Mouse (Mus musculus) adrenal gland, adult 2 months (tissue): ENCODE data around the gene Glce. TPM values are rescaled to one million over a fixed set of nuclear protein-coding genes. Genes with fewer than 3 reads are reported as not detected.
A peak's percentile ranks its signal among the peaks of the same experiment; 100 is the strongest.

Experiments used
- DNase-seq: peaks from one replicate; pipeline ENCODE4 v3.0.0; 2021
- polyA plus RNA-seq: library from polyadenylated mRNA; depleted of rRNA; stranded (reverse); fragments of >200 nt; gene quantifications from 2 replicates; pipeline ENCODE4 v1.2.3, GENCODE M21; 2012
- total RNA-seq, 2 experiments: library from RNA; stranded (reverse); gene quantifications; 2 replicates each; pipeline ENCODE4 v1.2.3; 2021

Gene Glce
- total and polyA plus RNA-seq, 3 experiments: 2.4 to 52.0 (median 31.2) TPM

- peak; percentile 13 for DNase-seq
Measured at GRCm38 (mm10) chr9:62123496-62123895, 1.0 kb upstream of the Glce start.

- DNase-seq: peak; percentile 65
Measured at GRCm38 (mm10) chr9:62121551-62122447, 656 bp downstream of the Glce start.

GRCm38 (mm10) chr9:62118754-62119153 is 3.7 kb downstream of the Glce start:
- DNase-seq: peak; percentile 24

- no peak for DNase-seq
Measured at GRCm38 (mm10) chr9:62115826-62116225, 6.6 kb downstream of the Glce start.

- no peak for DNase-seq
Measured at GRCm38 (mm10) chr9:62096603-62097002, 25.9 kb downstream of the Glce start.

- DNase-seq: peak; percentile 83
Measured at GRCm38 (mm10) chr9:62091604-62092003, 30.9 kb downstream of the Glce start.

- peak; percentile 41 for DNase-seq
Measured at GRCm38 (mm10) chr9:62085548-62085947, 36.9 kb downstream of the Glce start.

GRCm38 (mm10) chr9:62084896-62085295 is 37.6 kb downstream of the Glce start:
- peak; percentile 64 for DNase-seq

- peak; percentile 38 for DNase-seq
Measured at GRCm38 (mm10) chr9:62082986-62083385, 39.5 kb downstream of the Glce start.

GRCm38 (mm10) chr9:62081542-62081941 is 40.9 kb downstream of the Glce start:
- no peak for DNase-seq

GRCm38 (mm10) chr9:62080028-62080760 is 42.3 kb downstream of the Glce start:
- DNase-seq: no peak

- DNase-seq: no peak
Measured at GRCm38 (mm10) chr9:62062234-62062633, 60.2 kb downstream of the Glce start.

GRCm38 (mm10) chr9:62060431-62060830 is 62.0 kb downstream of the Glce start:
- no peak for DNase-seq

- DNase-seq: no peak
Measured at GRCm38 (mm10) chr9:62059941-62060340, 62.5 kb downstream of the Glce start.

- DNase-seq: no peak
Measured at GRCm38 (mm10) chr9:62057881-62058506, 64.5 kb downstream of the Glce start.

- no peak for DNase-seq
Measured at GRCm38 (mm10) chr9:62056206-62056605, 66.2 kb downstream of the Glce start.

GRCm38 (mm10) chr9:62050801-62051200 is 71.7 kb downstream of the Glce start:
- no peak for DNase-seq

- DNase-seq: no peak
Measured at GRCm38 (mm10) chr9:62049166-62049565, 73.3 kb downstream of the Glce start.

- DNase-seq: no peak
Measured at GRCm38 (mm10) chr9:62042167-62042566, 80.3 kb downstream of the Glce start.

- DNase-seq: peak; percentile 89
Measured at GRCm38 (mm10) chr9:62040008-62040608, 82.3 kb downstream of the Glce start.

- DNase-seq: no peak
Measured at GRCm38 (mm10) chr9:62035806-62036205, 86.6 kb downstream of the Glce start.

- no peak for DNase-seq
Measured at GRCm38 (mm10) chr9:62032206-62032605, 90.2 kb downstream of the Glce start.
